Mouse (Mus musculus) MEL (cell line): Measurements from ENCODE around the gene Nudt8. TPM values are rescaled to one million over a fixed set of nuclear protein-coding genes. Genes with fewer than 3 reads are reported as not detected.

ENCODE experiments used
- DNase-seq: peaks from one replicate; pipeline ENCODE4 v3.0.0; 2011; ENCODE audit warnings: low read depth, low spot score
- H3K27ac ChIP-seq: 2 replicates; pipeline ENCODE4 v1.5.1; 2012; ENCODE audit warnings: low read depth, mild to moderate bottlenecking, control low read depth, low read length, moderate library complexity; ENCODE audit not compliant: control insufficient read depth
- H3K27me3 ChIP-seq, 2 experiments: fragments of 150-350 bp in 1 of 2; sonication (generic) in 1 of 2; 2 replicates each; pipeline ENCODE4 v1.6.1; 2012; ENCODE audit warnings: low read length in 2 of 2, mild to moderate bottlenecking in 2 of 2, improper control_type of control experiment in 1 of 2, moderate library complexity in 1 of 2; ENCODE audit not compliant: insufficient read depth in 2 of 2, control insufficient read depth in 1 of 2
- H3K36me3 ChIP-seq, 2 experiments: 2 replicates each; pipeline ENCODE4 v1.6.1; 2012 to 2014; ENCODE audit warnings: low read length in 2 of 2, improper control_type of control experiment in 1 of 2, inconsistent platforms in 1 of 2, mild to moderate bottlenecking in 1 of 2; ENCODE audit not compliant: insufficient read depth in 2 of 2, control insufficient read depth in 1 of 2
- H3K4me1 ChIP-seq, 2 experiments: fragments of 150-350 bp in 1 of 2; sonication (generic) in 1 of 2; 2 replicates each; pipeline ENCODE4 v1.6.1; 2012; ENCODE audit warnings: low read length in 2 of 2, improper control_type of control experiment in 1 of 2, mild to moderate bottlenecking in 1 of 2; ENCODE audit not compliant: insufficient read depth in 2 of 2, control insufficient read depth in 1 of 2
- H3K4me3 ChIP-seq, 2 experiments: fragments of 150-350 bp in 1 of 2; sonication (generic) in 1 of 2; 2 replicates each; pipeline ENCODE4 v1.5.1; 2012; ENCODE audit warnings: low read depth in 2 of 2, low read length in 2 of 2, mild to moderate bottlenecking in 2 of 2, moderate library complexity in 2 of 2, control low read depth in 1 of 2, improper control_type of control experiment in 1 of 2; ENCODE audit not compliant: control insufficient read depth in 1 of 2, insufficient read depth in 1 of 2
- H3K79me2 ChIP-seq: 2 replicates; pipeline ENCODE4 v1.6.1; 2012; ENCODE audit warnings: mild to moderate bottlenecking, low read length, moderate library complexity; ENCODE audit not compliant: control insufficient read depth, poor library complexity, insufficient read depth
- H3K9ac ChIP-seq: 2 replicates; pipeline ENCODE4 v1.6.1; 2012; ENCODE audit warnings: low read depth, mild to moderate bottlenecking, control low read depth, low read length, moderate library complexity; ENCODE audit not compliant: control insufficient read depth, poor library complexity, severe bottlenecking
- H3K9me3 ChIP-seq: fragments of 150-350 bp; sonication (generic); replicated peaks from 2 replicates; pipeline ENCODE4 v1.6.1; 2012; ENCODE audit warnings: mild to moderate bottlenecking, low read length, improper control_type of control experiment, moderate library complexity; ENCODE audit not compliant: insufficient read depth
- CHD2 ChIP-seq: IDR thresholded peaks from 2 replicates; pipeline ENCODE4 v1.6.1; 2011; ENCODE audit warnings: low read length, improper control_type of control experiment
- CTCF ChIP-seq, 3 experiments: IDR thresholded peaks in 2 of 3; conservative IDR thresholded peaks in 1 of 3; 2 replicates each; pipeline ENCODE4 v1.5.1; 2011 to 2012; ENCODE audit warnings: low read length in 3 of 3, low read depth in 2 of 3, mild to moderate bottlenecking in 2 of 3, improper control_type of control experiment in 1 of 3, inconsistent platforms in 1 of 3, mixed read lengths in 1 of 3, moderate library complexity in 1 of 3; ENCODE audit not compliant: control insufficient read depth in 1 of 3, insufficient read depth in 1 of 3, poor library complexity in 1 of 3, severe bottlenecking in 1 of 3
- E2F4 ChIP-seq: IDR thresholded peaks from 2 replicates; pipeline ENCODE4 v1.6.1; 2011; ENCODE audit warnings: low read depth, low read length, improper control_type of control experiment, borderline replicate concordance
- ELF1 ChIP-seq: IDR thresholded peaks from 2 replicates; pipeline ENCODE4 v1.6.1; 2014; ENCODE audit warnings: low read depth, mild to moderate bottlenecking, inconsistent platforms, low read length, improper control_type of control experiment, moderate library complexity
- EP300 ChIP-seq, 2 experiments: IDR thresholded peaks; 2 replicates each; pipeline ENCODE4 v1.6.1; 2011; ENCODE audit warnings: improper control_type of control experiment in 2 of 2, low read length in 2 of 2, low read depth in 1 of 2, mild to moderate bottlenecking in 1 of 2
- HCFC1 ChIP-seq: IDR thresholded peaks from 2 replicates; pipeline ENCODE4 v1.6.1; 2012; ENCODE audit warnings: low read depth, mild to moderate bottlenecking, inconsistent platforms, low read length, improper control_type of control experiment, moderate library complexity
- MAZ ChIP-seq: IDR thresholded peaks from 2 replicates; pipeline ENCODE4 v1.6.1; 2012; ENCODE audit warnings: low read depth, mild to moderate bottlenecking, inconsistent platforms, low read length, improper control_type of control experiment
- MEF2A ChIP-seq: IDR thresholded peaks from 2 replicates; pipeline ENCODE4 v1.6.1; 2014; ENCODE audit warnings: low read depth, mild to moderate bottlenecking, inconsistent platforms, low read length, improper control_type of control experiment; ENCODE audit not compliant: poor library complexity, insufficient replicate concordance, severe bottlenecking; ENCODE audit errors: extremely low read depth
- MYB ChIP-seq: IDR thresholded peaks from 2 replicates; pipeline ENCODE4 v1.6.1; 2011; ENCODE audit warnings: mild to moderate bottlenecking, low read depth, low read length, improper control_type of control experiment
- MYC ChIP-seq: IDR thresholded peaks from 2 replicates; pipeline ENCODE4 v1.6.1; 2011; ENCODE audit warnings: low read depth, mild to moderate bottlenecking, low read length, improper control_type of control experiment, moderate library complexity
- NELFE ChIP-seq: IDR thresholded peaks from 2 replicates; pipeline ENCODE4 v1.6.1; 2011; ENCODE audit warnings: low read depth, low read length, improper control_type of control experiment
- NRF1 ChIP-seq: IDR thresholded peaks from 2 replicates; pipeline ENCODE4 v1.6.1; 2014; ENCODE audit warnings: low read depth, mild to moderate bottlenecking, inconsistent platforms, low read length, improper control_type of control experiment, moderate library complexity; ENCODE audit not compliant: poor library complexity, insufficient read depth, severe bottlenecking
- POLR2AphosphoS2 ChIP-seq: IDR thresholded peaks from 2 replicates; pipeline ENCODE4 v1.6.1; 2011; ENCODE audit warnings: low read length, improper control_type of control experiment
- RCOR1 ChIP-seq: IDR thresholded peaks from 2 replicates; pipeline ENCODE4 v1.6.1; 2012; ENCODE audit warnings: low read depth, mild to moderate bottlenecking, inconsistent platforms, low read length, improper control_type of control experiment
- SIN3A ChIP-seq: IDR thresholded peaks from 2 replicates; pipeline ENCODE4 v1.6.1; 2012; ENCODE audit warnings: low read length, improper control_type of control experiment, inconsistent platforms
- TAL1 ChIP-seq: IDR thresholded peaks from 2 replicates; pipeline ENCODE4 v1.6.1; 2012; ENCODE audit warnings: mild to moderate bottlenecking, inconsistent platforms, low read length, moderate library complexity, mixed read lengths
- TBP ChIP-seq: IDR thresholded peaks from 2 replicates; pipeline ENCODE4 v1.8.0; 2011; ENCODE audit warnings: low read depth, low read length, improper control_type of control experiment
- TCF12 ChIP-seq: IDR thresholded peaks from 2 replicates; pipeline ENCODE4 v1.6.1; 2014; ENCODE audit warnings: low read depth, mild to moderate bottlenecking, inconsistent platforms, low read length, improper control_type of control experiment, moderate library complexity
- USF1 ChIP-seq: IDR thresholded peaks from 2 replicates; pipeline ENCODE4 v1.6.1; 2014; ENCODE audit warnings: low read depth, mild to moderate bottlenecking, inconsistent platforms, low read length, improper control_type of control experiment, moderate library complexity
- USF2 ChIP-seq, 2 experiments: IDR thresholded peaks; 2 replicates each; pipeline ENCODE4 v1.6.1; 2011 to 2012; ENCODE audit warnings: improper control_type of control experiment in 2 of 2, low read length in 2 of 2, borderline replicate concordance in 1 of 2, inconsistent platforms in 1 of 2, low read depth in 1 of 2, mild to moderate bottlenecking in 1 of 2; ENCODE audit not compliant: insufficient read depth in 1 of 2
- ZC3H11A ChIP-seq: IDR thresholded peaks from 2 replicates; pipeline ENCODE4 v1.6.1; 2012; ENCODE audit warnings: low read depth, mild to moderate bottlenecking, inconsistent platforms, low read length, improper control_type of control experiment
- polyA plus RNA-seq, 2 experiments: library from polyadenylated mRNA; stranded (reverse) in 1 of 2; unstranded in 1 of 2; fragments of >175 nt in 1 of 2; fragments of >200 nt in 1 of 2; gene quantifications; 2 replicates each; pipeline versions ENCODE4 v1.2.1 to v1.2.4; 2012; ENCODE audit warnings: low replicate concordance in 2 of 2, low read depth in 1 of 2; ENCODE audit not compliant: insufficient read length in 2 of 2, insufficient read depth in 1 of 2, missing spikeins in 1 of 2
- total RNA-seq: library from RNA; depleted of rRNA; stranded (reverse); fragments of 300-350 nt; gene quantifications from 2 replicates; pipeline ENCODE4 v1.2.3, GENCODE M21; 2012

Nudt8 gene
- total and polyA plus RNA-seq, 3 experiments = 58.1 to 71.5 TPM; not detected in 1

DNA sequence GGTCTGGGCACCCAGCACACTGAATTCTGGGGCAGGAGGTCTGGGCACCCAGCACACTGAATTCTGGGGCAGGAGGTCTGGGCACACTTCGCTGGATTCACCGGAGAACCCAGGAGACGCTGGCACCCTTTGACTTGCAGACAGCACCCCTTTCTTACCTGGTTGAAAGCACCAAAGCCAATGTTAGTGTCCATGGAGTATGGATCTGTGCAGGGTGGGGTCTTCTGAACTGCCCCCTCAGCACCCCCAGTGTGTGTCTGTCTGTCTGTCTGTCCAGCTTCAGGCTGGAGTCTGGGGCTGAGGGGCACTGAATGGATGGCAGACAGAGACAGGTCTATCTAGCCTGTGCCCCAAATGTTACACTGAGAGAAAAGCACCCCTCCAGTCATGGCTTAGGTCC lies 8.8 kb upstream of the Nudt8 start:
- H3K4me1 ChIP-seq = peaks cover 0 to 6% of the 10 kb centered on the region in 2 experiments; a peak in 2 of 4 replicates
- TF ChIP-seq MYB (no peak), POLR2AphosphoS2 (no peak), MEF2A (no peak), HCFC1 (no peak), CTCF (IDR thresholded peaks at IDR 0.05 in 2 of 3, conservative IDR thresholded peaks at IDR 0.05 in 1 of 3; ENCODE audit: control insufficient read depth in 1 of 3, insufficient read depth in 1 of 3, low read depth in 2 of 3, low read length in 3 of 3, poor library complexity in 1 of 3, severe bottlenecking in 1 of 3) (no peak), TAL1 (no peak), MAZ (no peak), TCF12 (no peak), ELF1 (no peak), NELFE (no peak), CHD2 (no peak), NRF1 (no peak), SIN3A (no peak)
- H3K9ac ChIP-seq = no peak overlapping the region
- no peak overlapping the region for H3K27ac ChIP-seq
- no peak for DNase-seq
- no peaks in the 10 kb centered on the region for H3K9me3 ChIP-seq
- peaks cover 3 to 8% of the 10 kb centered on the region in 2 experiments for H3K27me3 ChIP-seq
- H3K79me2 ChIP-seq = no peaks in the 10 kb centered on the region
- no peak overlapping the region for H3K4me3 ChIP-seq
- H3K36me3 ChIP-seq = no peaks in the 10 kb centered on the region; a peak in 1 of 4 replicates

DNA sequence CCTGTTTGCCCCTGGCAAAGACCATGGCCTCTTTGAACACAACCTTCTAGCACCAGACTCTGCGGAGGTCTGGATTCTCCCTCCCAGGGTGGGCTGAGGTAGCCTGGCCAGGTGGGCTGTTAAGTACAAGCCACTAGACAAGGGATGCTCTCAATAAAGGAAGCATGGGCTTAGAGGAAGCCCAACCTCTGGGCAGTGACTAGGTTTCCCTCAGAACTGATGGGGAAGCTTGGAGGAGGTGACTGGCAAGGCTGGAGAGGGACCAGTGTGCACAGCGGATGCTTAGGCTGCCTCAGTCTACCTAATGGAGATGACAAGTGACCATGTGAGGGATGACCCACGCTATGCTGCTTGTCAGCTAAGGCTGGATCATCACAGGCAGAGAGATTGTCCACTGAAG lies 8.4 kb upstream of the Nudt8 start:
- no peak overlapping the region for H3K9ac ChIP-seq
- H3K9me3 ChIP-seq = no peaks in the 10 kb centered on the region
- peaks cover 0 to 2% of the 10 kb centered on the region in 2 experiments; a peak in 2 of 4 replicates for H3K4me1 ChIP-seq
- TF ChIP-seq E2F4 = no peak
- no peak for TF ChIP-seq MYC
- TF ChIP-seq ZC3H11A = no peak
- TF ChIP-seq TBP = no peak
- TF ChIP-seq POLR2AphosphoS2 = no peak
- TF ChIP-seq MYB = no peak
- no peak for TF ChIP-seq USF2 (IDR thresholded peaks at IDR 0.05; ENCODE audit: borderline replicate concordance in 1 of 2, insufficient read depth in 1 of 2, low read depth in 1 of 2, low read length in 2 of 2)
- TF ChIP-seq RCOR1 = no peak
- no peak for TF ChIP-seq USF1
- TF ChIP-seq EP300 (IDR thresholded peaks at IDR 0.05; ENCODE audit: low read depth in 1 of 2, low read length in 2 of 2) = no peak
- H3K79me2 ChIP-seq = no peaks in the 10 kb centered on the region
- no peak for DNase-seq
- H3K27me3 ChIP-seq = peaks cover 3 to 8% of the 10 kb centered on the region in 2 experiments
- no peak overlapping the region for H3K4me3 ChIP-seq
- H3K36me3 ChIP-seq = no peaks in the 10 kb centered on the region
- no peak overlapping the region for H3K27ac ChIP-seq
